Mouse (Mus musculus): ENCODE results near the gene Hist2h3c2.
A peak's percentile ranks its signal among the peaks of the same experiment; 100 is the strongest.

Hist2h3c2 gene

DNA sequence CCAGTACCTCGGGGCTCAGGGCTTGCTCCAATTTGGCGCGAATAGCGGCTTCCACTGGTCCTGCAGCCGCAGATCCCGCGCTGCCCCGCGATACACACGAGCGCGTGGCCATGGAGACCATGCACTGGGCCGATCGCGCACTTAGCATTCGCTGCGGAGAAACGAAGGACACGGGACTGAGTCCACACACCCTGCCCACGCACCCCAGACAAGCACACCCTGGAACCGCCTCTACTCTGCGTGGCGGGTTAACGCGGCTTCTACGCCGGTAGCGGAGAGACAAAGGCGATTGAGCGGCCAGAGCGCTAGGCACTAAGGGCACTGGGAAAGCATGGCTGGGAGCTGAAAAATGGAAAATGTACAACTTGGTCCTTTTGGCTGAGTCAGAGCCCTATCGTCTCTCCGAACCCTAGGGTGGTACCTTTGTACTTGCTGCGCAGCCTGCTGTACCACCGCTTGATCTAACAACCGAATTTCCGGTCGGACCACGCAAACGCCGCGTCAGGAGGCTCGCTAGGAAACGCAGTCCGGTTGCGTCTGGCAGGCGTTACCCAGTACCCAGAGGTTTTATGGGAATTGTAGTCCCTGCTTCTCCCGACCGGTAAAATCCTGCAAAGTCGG, 41.7 kb downstream of the Hist2h3c2 start:
- peak; percentile 85 to 87 for DNase-seq (ENCODE audit: low spot score in 2 of 2)

DNA sequence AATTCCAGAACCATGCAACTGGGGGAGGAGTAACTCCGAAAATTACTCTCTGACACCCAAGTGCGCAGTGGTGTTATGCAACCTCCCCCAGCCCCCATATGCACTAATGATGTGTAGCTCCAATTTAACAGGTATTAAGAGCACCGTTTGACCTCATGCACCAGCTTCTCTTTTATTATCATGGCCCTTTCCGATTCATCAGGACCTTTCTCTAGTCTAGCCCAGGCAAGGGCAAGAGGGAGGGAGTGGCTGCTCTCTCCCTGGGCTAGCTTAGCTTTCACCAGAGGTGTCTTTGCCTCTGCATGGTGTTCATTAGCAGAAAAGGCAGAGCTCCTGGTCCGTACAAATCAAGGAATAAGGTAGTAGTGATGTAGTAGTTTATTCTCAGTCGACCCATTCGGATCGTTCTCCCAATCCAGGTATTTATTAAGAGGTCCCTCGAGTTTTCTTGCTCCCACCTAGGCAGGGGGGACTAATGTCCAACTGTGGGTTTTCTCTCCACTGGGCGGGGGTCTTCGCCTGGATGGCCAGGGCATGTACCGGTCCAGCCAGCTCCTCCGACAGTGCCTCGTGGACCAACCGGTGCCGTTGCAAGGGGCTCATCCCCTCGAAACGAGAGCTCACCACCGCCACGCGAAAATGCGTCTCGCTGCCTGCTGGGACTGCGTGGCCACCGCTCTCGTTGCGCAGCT, 42.3 kb downstream of the Hist2h3c2 start:
- DNase-seq (ENCODE audit: low spot score in 2 of 2): peak in 1 of 2 experiments; percentile 47

DNA sequence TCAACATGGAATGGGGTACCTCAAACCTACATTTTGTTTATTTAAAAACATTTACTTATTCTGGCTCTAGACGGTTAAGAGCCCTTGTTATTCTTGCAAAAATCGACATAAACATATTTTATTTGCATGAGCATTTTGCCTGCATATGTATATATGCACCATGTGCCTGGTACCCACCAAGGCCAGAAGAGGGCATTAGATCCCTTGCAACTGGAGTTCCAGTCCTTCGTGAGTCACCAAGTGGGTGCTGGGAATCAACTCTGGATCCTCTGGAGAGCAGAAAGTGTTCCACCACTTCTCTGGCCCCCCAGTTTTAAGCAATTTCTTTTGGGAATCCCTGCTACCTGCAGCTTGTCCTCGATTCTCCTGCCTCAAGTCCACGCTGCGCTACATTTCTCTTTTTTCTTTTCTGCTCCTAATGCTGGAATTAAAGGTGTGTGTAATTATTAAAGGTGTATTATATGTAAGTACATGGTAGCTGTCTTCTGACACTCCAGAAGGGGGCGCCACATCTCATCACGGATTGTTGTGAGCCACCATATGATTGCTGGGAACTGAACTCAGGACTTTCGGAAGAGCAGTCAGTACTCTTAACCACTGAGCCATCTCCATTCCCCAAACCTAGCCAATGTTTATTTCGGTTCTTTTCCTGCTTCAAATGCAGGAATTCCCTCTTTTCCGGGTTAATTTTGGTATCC, 43.2 kb downstream of the Hist2h3c2 start:
- DNase-seq (ENCODE audit: low spot score in 2 of 2): no peak

GRCm38 (mm10) chr3:96194966-96195365, 44.0 kb downstream of the Hist2h3c2 start:
- DNase-seq (ENCODE audit: low spot score in 2 of 2): no peak

GRCm38 (mm10) chr3:96192977-96193376, 46.0 kb downstream of the Hist2h3c2 start:
- no peak for DNase-seq (ENCODE audit: low spot score in 2 of 2)
